In genomic region chr16:34748081-34748720, GRCm38 (mm10) we compare ENCODE assay signal across 13 mouse cellular contexts. TPM values are rescaled to one million over a fixed set of nuclear protein-coding genes. Genes with fewer than 3 reads are reported as not detected.
DNase-seq lines count a peak whose midpoint lies in the region; ATAC-seq and TF ChIP-seq lines count a peak whose summit lies in the region.
"Had no signal": no experiment of that assay in that cellular context is flagged by ENCODE, and none has a peak within 500 bp of the region (broad histone marks: within the 10 kb centered on the region; RNA-seq: fewer than 3 reads in every experiment).

No protein-coding gene starts in this region.

- DNase-seq in hindbrain, embryonic 10.5 days (ENCODE audit: low spot score) = peak; percentile 69
- no peak for DNase-seq in hindbrain, postnatal 0 days (ENCODE audit: low spot score)
- DNase-seq in ES-CJ7 (ENCODE audit: low read depth, low spot score) = peak; percentile 63
- no peak for DNase-seq in lung, postnatal 36 days
- no peak for DNase-seq in lung, adult 18-20 months
- no peak for DNase-seq in cerebellum, postnatal 4 days (ENCODE audit: low spot score in 2 of 2)
- DNase-seq: B cell, adult 2 months; cerebellum, postnatal 36 days; heart, postnatal 10 days; lung, postnatal 14 days had no signal

- TF ChIP-seq CTCF in hindbrain, postnatal 0 days (IDR thresholded peaks at IDR 0.05; ENCODE audit: low read depth) = no peak

- H3K4me3 ChIP-seq in hindbrain, embryonic 10.5 days = peak overlapping the region; percentile 34
- no peak overlapping the region for H3K4me3 ChIP-seq in hindbrain, postnatal 0 days (ENCODE audit: low read length)
- no peak overlapping the region for H3K4me3 ChIP-seq in embryonic facial prominence, embryonic 13.5 days
- no peak overlapping the region for H3K4me3 ChIP-seq in midbrain, embryonic 13.5 days (replicated peaks)
- H3K4me3 ChIP-seq: limb, embryonic 13.5 days had no signal

- H3K36me3 ChIP-seq in hindbrain, embryonic 10.5 days = no peaks in the 10 kb centered on the region
- H3K36me3 ChIP-seq in hindbrain, postnatal 0 days (ENCODE audit: insufficient read depth, low read length) = no peaks in the 10 kb centered on the region
- no peaks in the 10 kb centered on the region for H3K36me3 ChIP-seq in embryonic facial prominence, embryonic 13.5 days
- no peaks in the 10 kb centered on the region for H3K36me3 ChIP-seq in midbrain, embryonic 13.5 days
- H3K36me3 ChIP-seq: limb, embryonic 13.5 days had no signal

- no peak for ATAC-seq in hindbrain, postnatal 0 days
- ATAC-seq in embryonic facial prominence, embryonic 13.5 days (ENCODE audit: insufficient number of reproducible peaks, insufficient read depth, low FRiP score, low TSS enrichment, low read depth) = no peak
- ATAC-seq in midbrain, embryonic 13.5 days = peak; percentile 58; the same call in 1 of the 2 replicates

- no peak overlapping the region for H3K9ac ChIP-seq in hindbrain, postnatal 0 days (replicated peaks; ENCODE audit: low read length)
- H3K9ac ChIP-seq in embryonic facial prominence, embryonic 13.5 days = no peak overlapping the region
- H3K9ac ChIP-seq in midbrain, embryonic 13.5 days (replicated peaks) = no peak overlapping the region; the same call in 1 of the 2 replicates
- H3K9ac ChIP-seq: limb, embryonic 13.5 days had no signal

- WGBS in hindbrain, embryonic 10.5 days = 13% methylated on average over 11 of the region's 11 CpGs
- 22% methylated on average over 11 of the region's 11 CpGs for WGBS in hindbrain, postnatal 0 days
- WGBS in embryonic facial prominence, embryonic 13.5 days = 16% methylated on average over 11 of the region's 11 CpGs
- WGBS in midbrain, embryonic 13.5 days = 12% methylated on average over 11 of the region's 11 CpGs

- H3K27ac ChIP-seq in hindbrain, embryonic 10.5 days = peak overlapping the region; percentile 84
- H3K27ac ChIP-seq in hindbrain, postnatal 0 days = no peak overlapping the region
- no peak overlapping the region for H3K27ac ChIP-seq in embryonic facial prominence, embryonic 13.5 days
- no peak overlapping the region for H3K27ac ChIP-seq in midbrain, embryonic 13.5 days
- H3K27ac ChIP-seq: limb, embryonic 13.5 days had no signal

- peaks cover 56% of the 10 kb centered on the region for H3K4me1 ChIP-seq in hindbrain, embryonic 10.5 days (replicated peaks)
- 0 out of 2 replicates have a peak, but pooled peaks cover 8% of the 10 kb centered on the region for H3K4me1 ChIP-seq in hindbrain, postnatal 0 days (ENCODE audit: insufficient read depth, low read length)
- peaks cover 32% of the 10 kb centered on the region for H3K4me1 ChIP-seq in embryonic facial prominence, embryonic 13.5 days
- H3K4me1 ChIP-seq in midbrain, embryonic 13.5 days (replicated peaks) = peaks cover 25% of the 10 kb centered on the region

- peaks cover 34% of the 10 kb centered on the region for H3K27me3 ChIP-seq in hindbrain, embryonic 10.5 days (ENCODE audit: insufficient read depth, poor library complexity, severe bottlenecking)
- peaks cover 18% of the 10 kb centered on the region for H3K27me3 ChIP-seq in hindbrain, postnatal 0 days (ENCODE audit: insufficient read depth, low read length)
- H3K27me3 ChIP-seq in embryonic facial prominence, embryonic 13.5 days = peaks cover 24% of the 10 kb centered on the region
- H3K27me3 ChIP-seq in midbrain, embryonic 13.5 days = peaks cover 33% of the 10 kb centered on the region

- H3K4me2 ChIP-seq in hindbrain, postnatal 0 days (ENCODE audit: low read depth, low read length) = no peak overlapping the region
- H3K4me2 ChIP-seq in embryonic facial prominence, embryonic 13.5 days = peak overlapping the region; percentile 19
- no peak overlapping the region; the same call in 1 of the 2 replicates for H3K4me2 ChIP-seq in midbrain, embryonic 13.5 days (replicated peaks)
- H3K4me2 ChIP-seq: limb, embryonic 13.5 days had no signal

- no peaks in the 10 kb centered on the region for H3K9me3 ChIP-seq in hindbrain, embryonic 10.5 days
- H3K9me3 ChIP-seq in hindbrain, postnatal 0 days (ENCODE audit: low read length) = no peaks in the 10 kb centered on the region
- H3K9me3 ChIP-seq in embryonic facial prominence, embryonic 13.5 days = no peaks in the 10 kb centered on the region
- no peaks in the 10 kb centered on the region for H3K9me3 ChIP-seq in midbrain, embryonic 13.5 days
- H3K9me3 ChIP-seq: limb, embryonic 13.5 days had no signal

RNA-seq across cellular contexts. Expression of gene Mylk, which starts 3.2 kb away (rescaled TPM):
- polyA plus RNA-seq in hindbrain, embryonic 10.5 days (2016; fragmentation: Nextera tagmentation; extraction: Ambion mirVana) = 5.7 and 6.7 TPM in 2 replicates
- 10.6 and 20.1 TPM in 2 replicates for total RNA-seq in hindbrain, postnatal 0 days (2014; rRNA removed)
- polyA plus RNA-seq in hindbrain, postnatal 0 days (2015; fragmentation: Nextera tagmentation; extraction: Ambion mirVana) = 3.1 and 3.7 TPM in 2 replicates
- polyA plus RNA-seq in embryonic facial prominence, embryonic 13.5 days (2015; fragmentation: Nextera tagmentation; extraction: Ambion mirVana) = 12.6 and 13.4 TPM in 2 replicates
- polyA plus RNA-seq in midbrain, embryonic 13.5 days (2015; fragmentation: Nextera tagmentation; extraction: Ambion mirVana) = 3.7 and 3.9 TPM in 2 replicates

RNA-seq across cellular contexts. Expression of gene Ccdc14, which starts 57.8 kb away (rescaled TPM):
- polyA plus RNA-seq in hindbrain, embryonic 10.5 days (2016; fragmentation: Nextera tagmentation; extraction: Ambion mirVana) = 8.1 and 9.5 TPM in 2 replicates
- total RNA-seq in hindbrain, postnatal 0 days (2014; rRNA removed) = 3.4 and 4.5 TPM in 2 replicates
- 1.8 and 2.3 TPM in 2 replicates for polyA plus RNA-seq in hindbrain, postnatal 0 days (2015; fragmentation: Nextera tagmentation; extraction: Ambion mirVana)
- 7.4 and 7.6 TPM in 2 replicates for polyA plus RNA-seq in embryonic facial prominence, embryonic 13.5 days (2015; fragmentation: Nextera tagmentation; extraction: Ambion mirVana)
- polyA plus RNA-seq in midbrain, embryonic 13.5 days (2015; fragmentation: Nextera tagmentation; extraction: Ambion mirVana) = 5.5 TPM in 2 replicates

Comparison
In these comparisons a context has a peak if more than half of its experiments do, and no peak if none do; other contexts are left out.
1. DNase-seq: peak in hindbrain, embryonic 10.5 days (single experiment) and ES-CJ7 (single experiment); none in hindbrain, postnatal 0 days (single experiment), lung, postnatal 36 days (single experiment), lung, adult 18-20 months (0 of 2) and cerebellum, postnatal 4 days (0 of 2).